Mouse (Mus musculus) erythroblast, embryonic 14.5 days (primary cell): ENCODE results near the gene Vwa3a. TPM values are rescaled to one million over a fixed set of nuclear protein-coding genes. Genes with fewer than 3 reads are reported as not detected.

ENCODE experiments used
- H3K27me3 ChIP-seq: 2 replicates; pipeline ENCODE4 v1.6.1; 2012; ENCODE audit warnings: inconsistent platforms; ENCODE audit not compliant: control insufficient read depth
- H3K36me3 ChIP-seq: 2 replicates; pipeline ENCODE4 v1.6.1; 2012; ENCODE audit warnings: mild to moderate bottlenecking, inconsistent platforms; ENCODE audit not compliant: control insufficient read depth
- H3K4me1 ChIP-seq: 2 replicates; pipeline ENCODE4 v1.6.1; 2012; ENCODE audit warnings: inconsistent platforms; ENCODE audit not compliant: control insufficient read depth
- H3K4me3 ChIP-seq: replicated peaks from 2 replicates; pipeline ENCODE3; 2012; ENCODE audit warnings: moderate library complexity, mild to moderate bottlenecking, inconsistent platforms
- H3K9me3 ChIP-seq: 2 replicates; pipeline ENCODE4 v1.6.1; 2012; ENCODE audit warnings: low read length, inconsistent platforms, mixed read lengths; ENCODE audit not compliant: control insufficient read depth
- GATA1 ChIP-seq: IDR thresholded peaks from 2 replicates; pipeline ENCODE4 v1.6.1; 2012; ENCODE audit warnings: low read length, inconsistent platforms, mixed read lengths
- TAL1 ChIP-seq: IDR thresholded peaks from 3 replicates; pipeline ENCODE4 v1.6.1; 2012; ENCODE audit warnings: low read length, inconsistent platforms, mixed read lengths
- polyA plus RNA-seq: library from polyadenylated mRNA; stranded (reverse); fragments of >175 nt; gene quantifications from 2 replicates; pipeline ENCODE4 v1.2.3, GENCODE M21; 2012

The Vwa3a gene
- polyA plus RNA-seq, 1 experiment = 0.02 TPM

- Histone ChIP-seq H3K4me1 (peaks cover under 1% of the 10 kb centered on the region; the same call in 1 of the 2 replicates), H3K4me3 (no peak overlapping the region), H3K27me3 (peaks cover 26% of the 10 kb centered on the region), H3K9me3 (no peaks in the 10 kb centered on the region), H3K36me3 (no peaks in the 10 kb centered on the region)
- no peak for TF ChIP-seq GATA1
- no peak for TF ChIP-seq TAL1
Measured at GRCm38 (mm10) chr7:120825097-120825496, 86.0 kb downstream of the Vwa3a start.

- Histone ChIP-seq H3K27me3 (peaks cover 39% of the 10 kb centered on the region), H3K36me3 (no peaks in the 10 kb centered on the region), H3K4me1 (peaks cover 13% of the 10 kb centered on the region), H3K4me3 (no peak overlapping the region), H3K9me3 (no peaks in the 10 kb centered on the region; the same call in 1 of the 2 replicates)
- TF ChIP-seq TAL1 (no peak), GATA1 (no peak)
Measured at GRCm38 (mm10) chr7:120826408-120826807, 87.3 kb downstream of the Vwa3a start.

DNA sequence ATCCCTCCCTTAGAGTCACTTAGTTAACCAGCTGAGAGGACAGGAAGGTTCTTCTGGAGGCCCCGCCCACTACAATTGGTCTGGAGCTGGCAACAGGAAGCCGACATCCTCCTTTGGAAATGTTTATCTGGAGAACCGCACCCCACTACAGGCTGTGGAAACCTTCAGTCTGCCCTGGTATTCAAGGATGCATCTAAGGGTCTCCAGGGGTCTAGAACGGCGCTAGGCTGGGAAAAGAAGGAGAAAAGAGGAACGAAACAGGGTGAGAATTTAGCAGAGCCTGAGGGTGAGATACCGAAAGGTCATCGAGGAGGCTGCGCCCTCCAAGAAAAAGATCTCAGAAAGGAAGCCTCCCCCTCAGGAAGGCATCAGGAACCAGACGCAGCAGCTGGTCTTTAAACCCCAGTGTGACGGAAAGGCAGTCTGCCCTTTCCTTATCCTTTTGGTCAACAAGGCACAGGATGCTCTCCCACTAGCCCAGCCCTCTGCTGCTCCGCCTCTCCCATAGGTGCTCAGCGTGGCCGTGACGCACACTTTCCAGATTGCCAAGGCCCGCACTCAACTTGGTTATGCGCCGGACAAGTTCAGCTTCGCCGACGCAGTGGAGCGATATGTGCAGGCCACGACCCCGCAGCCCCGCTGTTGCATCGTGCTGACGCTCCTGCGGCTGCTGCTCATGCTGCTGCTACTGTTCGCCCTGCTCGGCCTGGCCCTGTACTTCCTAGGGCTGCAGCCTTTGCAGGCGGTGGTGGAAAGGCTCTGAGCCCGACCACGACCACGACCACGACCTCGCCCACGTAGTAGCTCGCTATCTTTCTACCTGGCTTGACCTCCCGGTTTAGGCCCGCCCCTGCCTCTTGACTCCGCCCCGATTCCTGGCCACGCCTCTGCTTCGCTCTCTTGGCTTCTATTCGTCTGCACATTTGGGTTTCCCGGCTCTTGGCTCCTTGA is 91.6 kb downstream of the Vwa3a start:
- peaks cover 48% of the 10 kb centered on the region for H3K27me3 ChIP-seq
- H3K4me3 ChIP-seq = peak overlapping the region; percentile 75
- no peak for TF ChIP-seq TAL1
- no peak for TF ChIP-seq GATA1
- H3K36me3 ChIP-seq = no peaks in the 10 kb centered on the region
- H3K9me3 ChIP-seq = no peaks in the 10 kb centered on the region; the same call in 1 of the 2 replicates
- peaks cover 40% of the 10 kb centered on the region for H3K4me1 ChIP-seq

GRCm38 (mm10) chr7:120834426-120834825 is 95.3 kb downstream of the Vwa3a start:
- Histone ChIP-seq H3K27me3 (peaks cover 29% of the 10 kb centered on the region), H3K36me3 (peaks cover 2% of the 10 kb centered on the region; the same call in 1 of the 2 replicates), H3K9me3 (no peaks in the 10 kb centered on the region; the same call in 1 of the 2 replicates), H3K4me1 (peaks cover 64% of the 10 kb centered on the region), H3K4me3 (peak overlapping the region; percentile 66)
- no peak for TF ChIP-seq TAL1
- no peak for TF ChIP-seq GATA1

DNA sequence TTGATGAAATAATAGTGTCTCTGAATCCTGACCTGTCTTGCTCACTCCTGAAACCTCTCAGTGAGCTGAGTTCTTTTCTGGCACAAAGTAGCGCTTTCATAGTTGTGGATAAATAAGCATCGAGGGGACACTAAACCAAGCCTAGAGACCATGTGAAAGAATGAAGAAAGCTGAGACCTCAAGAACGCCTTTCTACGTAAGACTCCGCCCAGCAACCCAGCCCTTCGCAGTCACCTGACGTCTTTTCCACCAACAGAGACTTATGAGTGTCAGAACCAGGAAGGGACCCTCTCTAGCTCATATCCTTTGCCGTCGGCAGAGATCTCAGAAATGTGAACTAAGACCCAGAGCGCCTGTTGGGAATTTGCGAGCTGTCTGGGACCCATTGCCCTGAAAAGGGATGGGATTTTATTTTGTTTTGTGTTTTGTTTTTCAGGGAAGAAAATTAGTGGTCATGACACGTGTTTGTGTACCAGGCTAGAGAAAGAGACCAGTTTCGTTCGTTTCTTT is 95.8 kb downstream of the Vwa3a start:
- Histone ChIP-seq H3K36me3 (peaks cover 2% of the 10 kb centered on the region; the same call in 1 of the 2 replicates), H3K27me3 (peaks cover 24% of the 10 kb centered on the region), H3K9me3 (no peaks in the 10 kb centered on the region; the same call in 1 of the 2 replicates), H3K4me3 (peak overlapping the region; percentile 66), H3K4me1 (peaks cover 65% of the 10 kb centered on the region)
- TF ChIP-seq GATA1 (no peak), TAL1 (no peak)

- Histone ChIP-seq H3K4me1 (peaks cover 65% of the 10 kb centered on the region), H3K36me3 (peaks cover 2% of the 10 kb centered on the region; the same call in 1 of the 2 replicates), H3K27me3 (peaks cover 16% of the 10 kb centered on the region), H3K9me3 (no peaks in the 10 kb centered on the region; the same call in 1 of the 2 replicates), H3K4me3 (peak overlapping the region; percentile 66)
- no peak for TF ChIP-seq GATA1
- no peak for TF ChIP-seq TAL1
Measured at GRCm38 (mm10) chr7:120835449-120836359, 96.6 kb downstream of the Vwa3a start.

DNA sequence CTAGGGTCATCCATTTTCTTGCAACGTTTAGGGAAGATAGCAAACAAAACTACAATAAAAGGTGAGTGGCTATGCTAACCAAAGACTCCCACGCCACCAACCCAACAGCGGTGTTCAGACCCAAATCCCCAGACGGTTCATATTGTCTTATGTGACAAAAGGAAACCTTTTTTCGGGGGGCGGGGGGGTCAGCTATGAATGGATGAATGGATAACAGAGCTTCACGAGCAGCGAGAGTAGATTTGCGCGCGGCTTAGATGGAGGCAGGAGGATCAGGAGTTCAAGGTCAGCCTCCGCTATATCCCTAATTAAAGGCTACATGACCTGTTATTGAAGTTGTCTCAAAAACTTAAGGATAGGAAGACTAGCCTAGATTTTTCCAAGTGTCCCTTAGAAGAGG is 97.2 kb downstream of the Vwa3a start:
- peak overlapping the region; percentile 66 for H3K4me3 ChIP-seq
- no peaks in the 10 kb centered on the region for H3K9me3 ChIP-seq
- TF ChIP-seq GATA1 (no peak), TAL1 (no peak)
- peaks cover 65% of the 10 kb centered on the region for H3K4me1 ChIP-seq
- H3K27me3 ChIP-seq = peaks cover 10% of the 10 kb centered on the region
- H3K36me3 ChIP-seq = peaks cover 6% of the 10 kb centered on the region

DNA sequence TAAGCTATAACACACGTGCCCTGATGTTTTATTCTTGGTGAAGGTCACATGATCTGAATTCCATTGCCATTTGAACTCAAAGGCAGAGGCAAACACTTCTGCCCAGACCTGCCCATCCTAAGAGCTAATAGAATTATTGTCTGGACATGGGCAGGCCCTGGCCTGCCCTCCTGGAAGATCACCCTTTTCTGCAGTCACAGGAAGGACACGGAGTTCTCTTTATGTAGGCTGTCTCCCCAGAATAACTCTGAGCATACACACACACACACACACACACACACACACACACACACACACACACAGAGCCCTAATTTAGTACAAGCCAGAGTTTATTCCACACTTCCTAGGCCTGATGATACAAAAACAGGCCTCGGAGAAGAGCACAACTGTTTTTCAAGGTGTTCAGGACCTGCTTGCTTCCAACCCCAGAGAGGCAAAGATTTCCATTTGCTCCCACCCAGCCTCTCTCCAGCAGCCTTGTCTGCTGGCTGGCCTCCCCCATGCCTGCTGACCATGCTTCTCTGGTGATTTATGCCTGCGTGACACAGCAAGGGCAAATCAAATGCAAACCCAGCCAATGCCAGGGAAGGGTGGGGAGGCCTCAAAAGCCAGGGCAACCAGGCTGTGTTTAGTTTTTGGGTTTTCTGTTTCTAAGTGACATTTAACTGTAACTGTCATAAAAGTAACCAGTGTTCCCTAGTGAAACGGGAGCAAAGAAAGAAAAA is 99.5 kb downstream of the Vwa3a start:
- peaks cover 68% of the 10 kb centered on the region for H3K4me1 ChIP-seq
- TF ChIP-seq TAL1 (no peak), GATA1 (no peak)
- H3K9me3 ChIP-seq = no peaks in the 10 kb centered on the region
- no peaks in the 10 kb centered on the region for H3K27me3 ChIP-seq
- H3K36me3 ChIP-seq = peaks cover 10% of the 10 kb centered on the region
- H3K4me3 ChIP-seq = no peak overlapping the region
